Mouse (Mus musculus): ENCODE measurements around the gene Aar2. TPM values are rescaled to one million over a fixed set of nuclear protein-coding genes. Genes with fewer than 3 reads are reported as not detected.
"Not testable (repeated sequence)": the region's sequence is repeated elsewhere in the genome, so short reads cannot be mapped to it uniquely, and the experiment has no call there.

Aar2 gene
- total and polyA plus RNA-seq, 3 experiments, result 18.4 to 26.1 (median 23.8) TPM

- H3K36me3 ChIP-seq (replicated peaks in 1 of 2; ENCODE audit: control insufficient read depth in 1 of 2, insufficient read depth in 1 of 2, low read length in 1 of 2); H3K4me2 ChIP-seq (ENCODE audit: insufficient read depth, low read depth, poor library complexity, severe bottlenecking); in situ Hi-C loops (cut with MboI; ENCODE audit: low pct_ligation_motif_present, low pct_unique_long_range_greater_than_20kb, low sequenced_read_pairs); H3K27ac ChIP-seq (ENCODE audit: insufficient read depth, low read depth); H3K4me1 ChIP-seq (ENCODE audit: control insufficient read depth in 1 of 2, insufficient read depth in 2 of 2); H3K9ac ChIP-seq (ENCODE audit: insufficient read depth, low read depth); dilution Hi-C loops (cut with MboI; ENCODE audit: extremely low pct_ligation_motif_present, extremely low pct_unique_long_range_greater_than_20kb, low sequenced_read_pairs); H3K4me3 ChIP-seq (replicated peaks in 1 of 3; ENCODE audit: low read depth in 2 of 3, low read length in 2 of 3, poor library complexity in 1 of 3); H3K79me2 ChIP-seq (replicated peaks; ENCODE audit: control insufficient read depth, extremely low read depth, insufficient read depth, poor library complexity, severe bottlenecking); DNase-seq (ENCODE audit: extremely low read depth); H3K9me3 ChIP-seq (replicated peaks; ENCODE audit: low read length): not testable (repeated sequence)
- H3K27me3 ChIP-seq (replicated peaks), result peaks cover 82% of the 10 kb centered on the region
These were observed 30.7 kb upstream of the Aar2 start for GRCm38 (mm10) chr2:156516678-156517077.

DNA sequence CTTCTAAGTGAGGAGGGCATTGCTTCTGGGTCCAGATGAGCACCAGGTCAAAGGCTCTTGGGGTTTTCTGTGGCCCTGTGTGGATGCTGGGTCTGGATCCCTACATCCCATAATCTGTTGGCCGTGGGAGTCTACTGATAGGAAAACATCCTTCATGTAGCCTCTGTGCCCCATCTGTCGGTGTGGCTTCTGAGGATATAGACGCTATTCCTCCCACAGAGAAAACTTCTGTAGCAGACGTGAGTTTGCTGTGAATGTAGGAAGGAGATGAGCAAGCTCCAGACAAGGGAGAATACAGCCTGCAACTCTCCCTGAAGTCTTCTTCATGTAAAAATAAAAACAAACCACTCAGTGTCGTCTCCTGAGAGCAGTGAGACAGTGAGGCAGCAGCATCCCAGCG lies 29.1 kb upstream of the Aar2 start:
- TF ChIP-seq IRF4 (IDR thresholded peaks at IDR 0.05; ENCODE audit: low read depth, low read length) (no peak), POLR2AphosphoS2 (IDR thresholded peaks at IDR 0.05; ENCODE audit: low read depth, low read length) (no peak), JUN (IDR thresholded peaks at IDR 0.05; ENCODE audit: insufficient read depth, low read depth, low read length) (no peak), RCOR1 (conservative IDR thresholded peaks at IDR 0.05; ENCODE audit: low read depth, low read length) (no peak), SMC3 (IDR thresholded peaks at IDR 0.05; ENCODE audit: low read depth, low read length) (no peak), CTCF (conservative IDR thresholded peaks at IDR 0.05 in 1 of 2, IDR thresholded peaks at IDR 0.05 in 1 of 2; ENCODE audit: low read depth in 2 of 2, low read length in 2 of 2) (no peak), GABPA (IDR thresholded peaks at IDR 0.05; ENCODE audit: insufficient replicate concordance, low read depth, low read length) (no peak), MAFK (IDR thresholded peaks at IDR 0.05; ENCODE audit: insufficient replicate concordance, low read length) (no peak)
- Histone ChIP-seq H3K4me1 (ENCODE audit: control insufficient read depth in 1 of 2, insufficient read depth in 2 of 2) (no peaks in the 10 kb centered on the region), H3K36me3 (replicated peaks in 1 of 2; ENCODE audit: control insufficient read depth in 1 of 2, insufficient read depth in 1 of 2, low read length in 1 of 2) (no peaks in the 10 kb centered on the region), H3K27ac (ENCODE audit: insufficient read depth, low read depth) (no peak overlapping the region), H3K79me2 (replicated peaks; ENCODE audit: control insufficient read depth, extremely low read depth, insufficient read depth, poor library complexity, severe bottlenecking) (no peaks in the 10 kb centered on the region), H3K27me3 (replicated peaks) (peaks cover 84% of the 10 kb centered on the region), H3K4me3 (replicated peaks in 1 of 3; ENCODE audit: low read depth in 2 of 3, low read length in 2 of 3, poor library complexity in 1 of 3) (no peak overlapping the region), H3K9ac (ENCODE audit: insufficient read depth, low read depth) (no peak overlapping the region), H3K9me3 (replicated peaks; ENCODE audit: low read length) (no peaks in the 10 kb centered on the region), H3K4me2 (ENCODE audit: insufficient read depth, low read depth, poor library complexity, severe bottlenecking) (no peak overlapping the region)
- DNase-seq (ENCODE audit: extremely low read depth), result no peak
- dilution Hi-C loops (cut with MboI; ENCODE audit: extremely low pct_ligation_motif_present, extremely low pct_unique_long_range_greater_than_20kb, low sequenced_read_pairs) (no loop called here), in situ Hi-C loops (cut with MboI; ENCODE audit: low pct_ligation_motif_present, low pct_unique_long_range_greater_than_20kb, low sequenced_read_pairs) (no loop called here)

DNA sequence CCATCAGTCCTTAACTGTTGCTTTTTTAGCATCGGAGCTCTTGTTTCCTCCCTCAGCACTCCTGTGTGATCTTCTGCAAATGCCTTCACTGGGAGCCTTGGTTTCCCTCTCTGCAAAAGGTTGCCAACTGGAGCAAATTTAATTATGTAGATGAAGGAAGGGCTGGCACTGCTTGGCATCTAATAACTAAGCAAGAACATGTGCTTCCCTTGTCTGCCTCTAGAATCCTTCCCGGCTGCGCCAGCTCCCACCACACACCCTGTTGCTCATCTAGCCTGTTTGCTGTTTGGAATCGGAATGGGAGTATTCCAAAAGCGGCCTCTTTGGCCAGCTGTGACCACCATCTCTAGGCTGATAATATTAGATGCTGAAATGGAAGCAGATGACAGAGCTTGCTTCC lies 27.8 kb upstream of the Aar2 start:
- Histone ChIP-seq H3K4me3 (replicated peaks in 1 of 3; ENCODE audit: low read depth in 2 of 3, low read length in 2 of 3, poor library complexity in 1 of 3) (no peak overlapping the region), H3K4me1 (ENCODE audit: control insufficient read depth in 1 of 2, insufficient read depth in 2 of 2) (no peaks in the 10 kb centered on the region), H3K36me3 (replicated peaks in 1 of 2; ENCODE audit: control insufficient read depth in 1 of 2, insufficient read depth in 1 of 2, low read length in 1 of 2) (no peaks in the 10 kb centered on the region), H3K4me2 (ENCODE audit: insufficient read depth, low read depth, poor library complexity, severe bottlenecking) (no peak overlapping the region), H3K9ac (ENCODE audit: insufficient read depth, low read depth) (no peak overlapping the region), H3K9me3 (replicated peaks; ENCODE audit: low read length) (no peaks in the 10 kb centered on the region), H3K27ac (ENCODE audit: insufficient read depth, low read depth) (no peak overlapping the region), H3K27me3 (replicated peaks) (peaks cover 81% of the 10 kb centered on the region), H3K79me2 (replicated peaks; ENCODE audit: control insufficient read depth, extremely low read depth, insufficient read depth, poor library complexity, severe bottlenecking) (no peaks in the 10 kb centered on the region)
- DNase-seq (ENCODE audit: extremely low read depth), result no peak
- no peak for TF ChIP-seq ETS1 (conservative IDR thresholded peaks at IDR 0.05; ENCODE audit: low read depth, low read length)
- no peak for TF ChIP-seq ELF1 (IDR thresholded peaks at IDR 0.05; ENCODE audit: low read depth, low read length)
- TF ChIP-seq POLR2A (IDR thresholded peaks at IDR 0.05; ENCODE audit: low read depth, low read length), result no peak
- no peak for TF ChIP-seq E2F4 (IDR thresholded peaks at IDR 0.05; ENCODE audit: insufficient replicate concordance, low read depth, low read length)
- TF ChIP-seq HCFC1 (IDR thresholded peaks at IDR 0.05; ENCODE audit: low read depth, low read length), result no peak
- no peak for TF ChIP-seq MXI1 (IDR thresholded peaks at IDR 0.05; ENCODE audit: low read depth, low read length)
- no peak for TF ChIP-seq CHD1 (IDR thresholded peaks at IDR 0.05; ENCODE audit: low read depth, low read length)
- TF ChIP-seq JUND (conservative IDR thresholded peaks at IDR 0.05; ENCODE audit: low read depth, low read length), result no peak
- no peak for TF ChIP-seq ZMIZ1 (IDR thresholded peaks at IDR 0.05; ENCODE audit: low read depth, low read length)
- TF ChIP-seq MAX (IDR thresholded peaks at IDR 0.05; ENCODE audit: low read length), result no peak
- no peak for TF ChIP-seq PAX5 (IDR thresholded peaks at IDR 0.05; ENCODE audit: low read length)
- TF ChIP-seq USF2 (conservative IDR thresholded peaks at IDR 0.05; ENCODE audit: low read depth, low read length), result no peak
- dilution Hi-C loops (cut with MboI; ENCODE audit: extremely low pct_ligation_motif_present, extremely low pct_unique_long_range_greater_than_20kb, low sequenced_read_pairs), result no loop called here
- in situ Hi-C loops (cut with MboI; ENCODE audit: low pct_ligation_motif_present, low pct_unique_long_range_greater_than_20kb, low sequenced_read_pairs), result no loop called here
